Mouse (Mus musculus): ENCODE measurements at regions not wholly inside any gene's neighbourhood (a gene's known extent, or its start where the extent isn't known, plus 50 kb on each side); places are given as distances from the start of the nearest gene placed in this dataset.

DNA sequence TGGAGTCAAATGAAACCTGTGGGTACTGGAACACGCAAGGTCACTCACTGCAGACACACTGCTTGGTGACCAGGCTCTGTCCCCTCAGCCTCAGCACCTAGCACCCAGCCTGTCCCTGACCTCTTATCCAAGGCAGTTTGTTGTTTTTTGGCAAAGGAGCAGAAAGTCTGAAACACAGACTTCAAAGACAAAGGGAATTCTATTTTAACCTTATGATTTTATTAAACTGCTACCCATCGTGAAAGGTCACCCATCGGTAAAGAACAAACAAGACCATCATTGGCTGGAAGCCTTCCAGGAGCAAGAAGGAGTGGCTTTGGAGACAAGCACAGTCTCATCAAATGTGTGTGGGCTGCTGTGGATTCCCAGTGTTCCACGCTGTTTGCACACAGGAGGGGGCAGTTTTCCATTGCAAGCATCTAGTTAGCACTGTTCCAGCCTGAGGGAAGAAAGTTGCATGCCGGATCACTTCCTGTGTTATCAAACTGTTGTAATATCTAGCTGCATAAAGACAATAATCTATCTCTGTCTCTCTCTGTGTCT is 120.6 kb upstream of the Rpl34 start:
- Histone ChIP-seq H3K9ac (ENCODE audit: low read depth, low read length) (no peak overlapping the region), H3K4me3 (no peak overlapping the region), H3K27ac (no peak overlapping the region), H3K4me1 (ENCODE audit: control insufficient read depth, insufficient read depth, low read length) (no peaks in the 10 kb centered on the region), H3K27me3 (ENCODE audit: control insufficient read depth, insufficient read depth, low read length) (no peaks in the 10 kb centered on the region), H3K36me3 (ENCODE audit: control insufficient read depth, insufficient read depth, low read length) (no peaks in the 10 kb centered on the region), H3K79me2 (replicated peaks; ENCODE audit: control insufficient read depth, insufficient read depth, low read length) (no peaks in the 10 kb centered on the region)
- DNase-seq, result no peak
- TF ChIP-seq EP300 (IDR thresholded peaks at IDR 0.05; ENCODE audit: insufficient read depth, low read depth, low read length) (no peak), POLR2A (IDR thresholded peaks at IDR 0.05; ENCODE audit: insufficient read depth, low read depth, low read length) (no peak), CTCF (IDR thresholded peaks at IDR 0.05) (no peak)
- intact Hi-C loops (cut with DNase I), result no loop called here
- WGBS, result 40% methylated on average over 5 of the region's 5 CpGs

DNA sequence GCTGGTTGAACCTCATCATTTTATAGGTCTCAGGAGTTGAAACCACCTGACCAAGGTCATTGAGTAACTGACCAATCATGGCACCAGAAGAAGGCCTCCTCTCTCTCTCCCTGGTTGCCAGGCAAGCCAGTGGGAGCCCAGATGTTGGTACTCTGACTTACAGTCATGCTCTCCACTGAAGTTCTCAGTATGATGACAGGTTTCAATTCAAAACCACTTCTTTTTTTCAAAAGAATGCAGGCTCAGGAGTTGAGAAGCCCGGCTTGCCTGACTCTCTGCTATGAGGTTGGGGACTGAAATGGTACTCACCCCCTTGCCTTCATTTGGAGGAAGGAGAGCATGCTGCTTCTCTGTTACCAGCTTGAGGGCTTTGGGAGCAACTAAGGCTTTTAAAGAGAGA is 111.6 kb upstream of the Rpl34 start:
- Histone ChIP-seq H3K9ac (ENCODE audit: low read depth, low read length) (no peak overlapping the region), H3K27ac (no peak overlapping the region), H3K4me3 (no peak overlapping the region), H3K27me3 (ENCODE audit: control insufficient read depth, insufficient read depth, low read length) (no peaks in the 10 kb centered on the region), H3K4me1 (ENCODE audit: control insufficient read depth, insufficient read depth, low read length) (no peaks in the 10 kb centered on the region), H3K79me2 (replicated peaks; ENCODE audit: control insufficient read depth, insufficient read depth, low read length) (no peaks in the 10 kb centered on the region), H3K36me3 (ENCODE audit: control insufficient read depth, insufficient read depth, low read length) (no peaks in the 10 kb centered on the region)
- intact Hi-C loops (cut with DNase I), result no loop called here
- WGBS, result 67% methylated on average over 1 of the region's 1 CpGs
- TF ChIP-seq CTCF (IDR thresholded peaks at IDR 0.05) (no peak), EP300 (IDR thresholded peaks at IDR 0.05; ENCODE audit: insufficient read depth, low read depth, low read length) (no peak), POLR2A (IDR thresholded peaks at IDR 0.05; ENCODE audit: insufficient read depth, low read depth, low read length) (no peak)
- no peak for DNase-seq

DNA sequence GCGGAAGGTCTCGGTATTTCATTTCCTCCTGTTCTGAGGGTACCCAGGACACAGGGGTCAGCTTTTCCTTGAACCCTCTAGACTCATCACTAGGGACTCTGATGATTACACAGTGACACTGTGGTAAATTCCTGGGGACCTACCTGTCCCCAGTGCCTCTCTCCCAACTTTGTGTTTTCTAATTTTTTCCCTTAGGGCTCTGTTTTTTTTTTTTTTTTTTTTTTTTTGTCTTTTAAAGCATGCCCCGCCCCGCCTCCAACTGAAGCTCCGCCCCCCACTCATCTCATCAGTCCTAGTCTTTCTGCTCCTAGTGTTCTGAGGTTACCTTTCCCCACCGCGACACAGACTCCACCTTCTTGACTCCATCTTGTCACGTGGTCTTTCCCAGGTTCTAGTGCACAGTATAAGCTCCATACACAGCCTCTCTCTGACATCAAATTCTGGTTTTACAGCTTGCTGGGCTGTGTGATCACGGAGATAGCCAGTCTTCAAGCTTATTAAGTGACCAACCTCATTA is 109.8 kb upstream of the Rpl34 start:
- no peaks in the 10 kb centered on the region for H3K27me3 ChIP-seq (ENCODE audit: control insufficient read depth, insufficient read depth, low read length)
- intact Hi-C loops (cut with DNase I), result no loop called here
- 85% methylated on average over 9 of the region's 9 CpGs for WGBS
- no peaks in the 10 kb centered on the region for H3K4me1 ChIP-seq (ENCODE audit: control insufficient read depth, insufficient read depth, low read length)
- H3K27ac ChIP-seq, result no peak overlapping the region
- no peaks in the 10 kb centered on the region for H3K79me2 ChIP-seq (replicated peaks; ENCODE audit: control insufficient read depth, insufficient read depth, low read length)
- H3K36me3 ChIP-seq (ENCODE audit: control insufficient read depth, insufficient read depth, low read length), result no peaks in the 10 kb centered on the region
- H3K4me3 ChIP-seq, result no peak overlapping the region
- TF ChIP-seq CTCF (IDR thresholded peaks at IDR 0.05) (no peak), EP300 (IDR thresholded peaks at IDR 0.05; ENCODE audit: insufficient read depth, low read depth, low read length) (no peak), POLR2A (IDR thresholded peaks at IDR 0.05; ENCODE audit: insufficient read depth, low read depth, low read length) (no peak)
- DNase-seq, result no peak
- no peak overlapping the region for H3K9ac ChIP-seq (ENCODE audit: low read depth, low read length)

DNA sequence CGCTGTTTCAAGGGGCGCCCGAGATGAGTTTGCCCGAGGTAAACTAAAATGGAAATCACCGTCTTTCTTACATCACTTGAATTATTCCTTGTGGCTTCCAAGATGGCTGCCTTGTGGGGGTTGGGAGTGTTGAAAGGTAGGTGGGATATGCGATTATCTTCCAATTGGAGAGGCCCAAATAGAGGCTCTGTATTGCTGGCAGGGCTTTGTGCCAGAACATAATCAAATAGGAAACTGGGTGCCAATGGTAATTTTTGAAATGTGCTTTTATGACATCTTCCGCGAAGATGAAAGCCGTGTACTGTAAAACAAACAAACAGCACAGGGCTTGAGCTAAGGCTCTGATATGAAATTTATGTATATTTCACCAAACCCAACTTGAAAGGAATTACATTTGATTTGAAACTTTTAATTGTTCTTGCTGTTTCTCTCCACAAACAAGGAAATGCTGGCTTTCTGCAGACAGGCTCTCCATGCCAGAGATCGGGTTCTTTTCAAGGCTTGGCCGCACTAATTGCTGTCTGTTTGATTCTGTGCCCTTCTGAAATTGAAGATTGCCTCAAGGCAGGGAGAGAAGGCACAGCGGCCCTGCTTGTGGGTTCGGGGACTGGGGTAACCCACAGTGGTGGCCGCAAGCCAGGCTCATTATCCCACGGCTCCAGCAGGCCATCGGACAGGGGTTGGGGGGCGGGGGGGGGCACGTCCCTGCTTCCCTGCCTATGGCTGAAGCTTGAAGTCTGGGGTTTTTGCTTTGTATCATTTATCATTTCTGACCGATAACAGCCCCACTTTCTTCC is 108.6 kb upstream of the Rpl34 start:
- 85% methylated on average over 19 of the region's 19 CpGs for WGBS
- H3K4me1 ChIP-seq (ENCODE audit: control insufficient read depth, insufficient read depth, low read length), result no peaks in the 10 kb centered on the region
- H3K27me3 ChIP-seq (ENCODE audit: control insufficient read depth, insufficient read depth, low read length), result no peaks in the 10 kb centered on the region
- H3K79me2 ChIP-seq (replicated peaks; ENCODE audit: control insufficient read depth, insufficient read depth, low read length), result no peaks in the 10 kb centered on the region
- no peak for DNase-seq
- no peak overlapping the region for H3K4me3 ChIP-seq
- intact Hi-C loops (cut with DNase I), result no loop called here
- no peak overlapping the region for H3K27ac ChIP-seq
- H3K9ac ChIP-seq (ENCODE audit: low read depth, low read length), result no peak overlapping the region
- TF ChIP-seq CTCF (IDR thresholded peaks at IDR 0.05) (no peak), EP300 (IDR thresholded peaks at IDR 0.05; ENCODE audit: insufficient read depth, low read depth, low read length) (no peak), POLR2A (IDR thresholded peaks at IDR 0.05; ENCODE audit: insufficient read depth, low read depth, low read length) (no peak)
- H3K36me3 ChIP-seq (ENCODE audit: control insufficient read depth, insufficient read depth, low read length), result no peaks in the 10 kb centered on the region

DNA sequence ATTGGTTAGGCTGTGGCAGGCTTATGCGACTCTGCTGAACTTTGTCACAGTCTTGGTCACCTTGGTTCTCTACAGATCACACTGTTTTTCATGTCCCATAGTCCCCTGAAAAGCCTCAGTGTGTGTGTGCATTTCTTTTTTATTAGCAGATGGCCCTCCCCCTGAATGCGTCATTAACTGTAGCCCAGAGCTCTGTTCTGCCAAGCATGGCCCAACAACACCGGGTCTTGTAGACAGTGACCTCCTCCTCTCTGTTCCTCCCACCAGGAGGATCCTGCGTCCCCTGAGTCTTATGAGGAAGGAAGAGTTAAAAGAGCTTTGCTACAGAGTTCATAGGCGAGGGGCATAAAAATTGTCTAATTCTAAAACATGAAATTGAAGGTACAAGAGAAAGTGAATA is 103.5 kb upstream of the Rpl34 start:
- no peaks in the 10 kb centered on the region for H3K36me3 ChIP-seq (ENCODE audit: control insufficient read depth, insufficient read depth, low read length)
- H3K27ac ChIP-seq, result no peak overlapping the region
- H3K4me1 ChIP-seq (ENCODE audit: control insufficient read depth, insufficient read depth, low read length), result no peaks in the 10 kb centered on the region
- intact Hi-C loops (cut with DNase I), result no loop called here
- H3K9ac ChIP-seq (ENCODE audit: low read depth, low read length), result no peak overlapping the region
- no peak overlapping the region for H3K4me3 ChIP-seq
- TF ChIP-seq POLR2A (IDR thresholded peaks at IDR 0.05; ENCODE audit: insufficient read depth, low read depth, low read length) (no peak), EP300 (IDR thresholded peaks at IDR 0.05; ENCODE audit: insufficient read depth, low read depth, low read length) (no peak), CTCF (IDR thresholded peaks at IDR 0.05) (no peak)
- DNase-seq, result no peak
- no peaks in the 10 kb centered on the region for H3K79me2 ChIP-seq (replicated peaks; ENCODE audit: control insufficient read depth, insufficient read depth, low read length)
- 69% methylated on average over 5 of the region's 5 CpGs for WGBS
- H3K27me3 ChIP-seq (ENCODE audit: control insufficient read depth, insufficient read depth, low read length), result no peaks in the 10 kb centered on the region

DNA sequence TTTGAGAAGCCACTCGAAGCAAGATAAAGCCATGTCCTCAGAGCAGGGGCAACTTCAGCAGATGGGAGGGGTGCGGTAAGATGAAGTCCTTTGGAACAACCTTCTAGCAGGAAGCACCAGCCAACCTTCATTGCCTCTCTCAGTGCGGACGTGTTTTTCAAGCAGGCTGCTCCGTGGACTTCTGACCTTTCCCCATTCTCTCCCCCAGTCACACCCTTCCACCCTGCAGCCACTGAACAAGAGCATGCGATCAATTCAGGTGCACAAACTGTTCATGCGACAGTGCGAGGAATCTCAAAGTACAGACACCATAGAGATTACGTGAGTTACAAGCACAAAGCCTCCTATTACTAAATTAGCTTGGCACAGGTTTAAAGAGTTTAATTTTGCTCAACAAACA is 102.9 kb upstream of the Rpl34 start:
- H3K79me2 ChIP-seq (replicated peaks; ENCODE audit: control insufficient read depth, insufficient read depth, low read length), result no peaks in the 10 kb centered on the region

More for the DNA sequence above, 102.9 kb upstream of the Rpl34 start:
- intact Hi-C loops (cut with DNase I), result no loop called here
- Histone ChIP-seq H3K4me3 (no peak overlapping the region), H3K27me3 (ENCODE audit: control insufficient read depth, insufficient read depth, low read length) (no peaks in the 10 kb centered on the region), H3K4me1 (ENCODE audit: control insufficient read depth, insufficient read depth, low read length) (no peaks in the 10 kb centered on the region), H3K27ac (no peak overlapping the region), H3K36me3 (ENCODE audit: control insufficient read depth, insufficient read depth, low read length) (no peaks in the 10 kb centered on the region), H3K9ac (ENCODE audit: low read depth, low read length) (no peak overlapping the region)
- TF ChIP-seq POLR2A (IDR thresholded peaks at IDR 0.05; ENCODE audit: insufficient read depth, low read depth, low read length) (no peak), CTCF (IDR thresholded peaks at IDR 0.05) (no peak), EP300 (IDR thresholded peaks at IDR 0.05; ENCODE audit: insufficient read depth, low read depth, low read length) (no peak)
- 41% methylated on average over 9 of the region's 9 CpGs for WGBS
- DNase-seq, result no peak

Measured in heart, adult 2 months (tissue).